Mouse (Mus musculus) kidney, postnatal 0 days (tissue): Measurements from ENCODE around the gene Ccdc162. TPM values are rescaled to one million over a fixed set of nuclear protein-coding genes. Genes with fewer than 3 reads are reported as not detected.

Experiments
- ATAC-seq: fragments of 200-750 bp; cut with Nextera tagmentation; replicated peaks from 2 replicates; pipeline ENCODE4 v1.8.0; 2017; ENCODE audit warnings: low read depth, moderate number of reproducible peaks, moderate TSS enrichment, moderate library complexity; ENCODE audit not compliant: low FRiP score
- DNase-seq: peaks from one replicate; pipeline ENCODE4 v3.0.0-alpha.2; 2016; ENCODE audit warnings: low spot score
- H3K27ac ChIP-seq: fragments of 300-500 bp; sonication (generic); 2 replicates; pipeline ENCODE4 v1.5.1; 2014; ENCODE audit warnings: mild to moderate bottlenecking
- H3K27me3 ChIP-seq: fragments of 300-500 bp; sonication (generic); 2 replicates; pipeline ENCODE4 v1.6.1; 2014; ENCODE audit warnings: low read length, mixed read lengths; ENCODE audit not compliant: insufficient read depth
- H3K36me3 ChIP-seq: fragments of 300-500 bp; sonication (generic); 2 replicates; pipeline ENCODE4 v1.6.1; 2014; ENCODE audit warnings: low read length, mixed read lengths; ENCODE audit not compliant: insufficient read depth
- H3K4me1 ChIP-seq: fragments of 300-500 bp; sonication (generic); replicated peaks from 2 replicates; pipeline ENCODE4 v1.6.1; 2014; ENCODE audit warnings: antibody characterized with exemption, low read length, mixed read lengths; ENCODE audit not compliant: insufficient read depth
- H3K4me2 ChIP-seq: fragments of 300-500 bp; sonication (generic); 2 replicates; pipeline ENCODE4 v1.6.1; 2014; ENCODE audit warnings: mild to moderate bottlenecking, low read length, moderate library complexity, mixed read lengths
- H3K4me3 ChIP-seq: fragments of 300-500 bp; sonication (generic); replicated peaks from 2 replicates; pipeline ENCODE4 v1.5.1; 2014; ENCODE audit warnings: low read depth, low read length
- H3K9ac ChIP-seq: fragments of 300-500 bp; sonication (generic); 2 replicates; pipeline ENCODE4 v1.6.1; 2014; ENCODE audit warnings: low read depth, low read length
- H3K9me3 ChIP-seq: fragments of 300-500 bp; sonication (generic); replicated peaks from 2 replicates; pipeline ENCODE4 v1.6.1; 2016; ENCODE audit warnings: low read length, inconsistent platforms, mixed read lengths
- CTCF ChIP-seq: IDR thresholded peaks from 2 replicates; pipeline ENCODE4 v1.5.1; 2016; ENCODE audit warnings: antibody characterized with exemption, low read depth, mild to moderate bottlenecking, moderate library complexity
- WGBS: fragments of 180-500 bp; shearing (Covaris S2); extraction: QIAGEN DNeasy Blood & Tissue Kit; methylation state at CpG from one replicate; pipeline ENCODE4 v1.1.7; 2014; 5-methylcytosine and 5-hydroxymethylcytosine counted together
- microRNA-seq: library from miRNA; unstranded; fragments of <30 nt; microRNA quantifications from one replicate; pipeline ENCODE4, GENCODE M21; 2016
- polyA plus RNA-seq: library from polyadenylated mRNA; unstranded; fragments of >200 nt; fragmentation: Nextera tagmentation; extraction: Ambion mirVana; gene quantifications from 2 replicates; pipeline ENCODE4 v1.2.1, GENCODE M21; 2015

Ccdc162 gene
- polyA plus RNA-seq, 1 experiment from 2014 or later, result 1.0 TPM

DNA sequence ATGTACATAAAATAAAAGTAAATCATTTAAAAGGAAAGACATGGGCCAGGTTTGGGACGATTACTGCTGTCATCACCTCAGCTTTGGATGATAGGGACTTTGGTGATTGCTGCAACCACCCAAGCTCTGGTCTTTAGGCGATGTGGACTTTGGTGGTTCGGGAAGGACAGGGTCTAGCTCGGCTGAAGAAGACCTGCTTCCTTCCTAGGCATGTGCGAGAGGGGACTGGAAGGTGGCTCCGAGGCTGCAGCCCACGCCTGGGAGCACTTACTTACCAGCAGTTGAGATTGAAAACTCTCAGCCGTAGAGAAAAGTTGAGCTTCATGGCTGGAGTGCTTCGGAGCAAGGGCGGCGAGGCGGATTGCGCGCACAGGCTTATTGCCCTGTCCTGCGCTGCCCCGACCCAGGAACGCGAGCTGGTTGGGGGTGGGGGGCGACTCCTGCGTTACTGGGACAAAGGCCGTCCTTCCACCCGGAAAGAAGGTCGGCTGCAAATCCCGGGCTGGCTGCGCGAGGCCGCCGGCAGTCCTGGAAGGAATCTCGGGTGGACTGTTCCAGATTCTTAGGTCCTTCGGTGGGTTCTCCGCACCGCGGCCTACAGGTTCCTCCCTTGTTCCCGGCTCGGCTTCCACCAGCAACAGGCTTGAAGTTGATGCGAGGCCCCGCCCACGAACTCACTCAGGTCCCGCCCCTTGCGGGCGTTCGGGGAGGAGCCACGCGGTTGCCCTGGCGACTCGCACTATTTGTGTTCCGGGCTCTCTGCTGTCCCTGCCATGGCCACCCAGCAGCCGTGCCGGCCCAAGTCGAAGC is 226.5 kb downstream of the Ccdc162 start, which contains the start of the genes Smpd2 and Ppil6:
Smpd2 (minus strand) TSS at position 662 of the 810 bp plus-strand sequence.
Ppil6 (plus strand) TSS at position 732 of the 810 bp plus-strand sequence.
- TF ChIP-seq CTCF, result peak; percentile 12
- WGBS, result under 1% methylated on average over 50 of the region's 50 CpGs
- Histone ChIP-seq H3K4me1 (peaks cover 13% of the 10 kb centered on the region), H3K4me2 (peak within 1 kb of the TSS; percentile 98), H3K36me3 (peaks cover 20% of the 10 kb centered on the region), H3K9me3 (no peaks in the 10 kb centered on the region), H3K9ac (peak within 1 kb of the TSS; percentile 69), H3K27me3 (no peaks in the 10 kb centered on the region), H3K27ac (peak within 1 kb of the TSS; percentile 84), H3K4me3 (peak within 1 kb of the TSS; percentile 62)
- ATAC-seq, result peak; percentile 91
- DNase-seq, result peak; percentile 97

DNA sequence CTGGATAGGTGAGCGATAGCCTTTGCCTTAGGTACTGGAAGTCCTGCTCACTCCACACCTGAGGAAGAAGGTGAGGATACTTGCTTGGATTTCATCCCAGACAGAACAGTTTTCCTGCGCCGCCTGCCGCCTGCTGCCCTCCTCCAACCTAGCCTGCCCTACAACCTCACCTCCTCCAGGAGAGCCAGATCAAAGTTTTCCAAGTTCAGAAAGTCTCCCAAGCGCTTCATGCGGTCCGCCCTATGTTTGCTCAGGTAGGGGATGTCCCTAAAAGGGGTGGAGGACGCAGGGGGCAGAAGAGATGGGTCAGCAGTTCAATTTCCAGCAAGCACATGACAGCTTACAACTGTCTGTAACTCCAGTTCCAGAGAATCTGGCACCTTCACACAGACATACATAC is 227.1 kb downstream of the Ccdc162 start:
- Histone ChIP-seq H3K36me3 (peaks cover 26% of the 10 kb centered on the region), H3K27me3 (no peaks in the 10 kb centered on the region), H3K4me2 (peak overlapping the region; percentile 98), H3K4me3 (peak overlapping the region; percentile 62), H3K27ac (peak overlapping the region; percentile 84; the same call in 1 of the 2 replicates), H3K4me1 (peaks cover 13% of the 10 kb centered on the region), H3K9ac (peak overlapping the region; percentile 69), H3K9me3 (no peaks in the 10 kb centered on the region)
- ATAC-seq, result peak; percentile 29; the same call in 1 of the 2 replicates
- peak; percentile 27; the same call in 1 of the 2 replicates for TF ChIP-seq CTCF
- DNase-seq, result peak; percentile 28
- 15% methylated on average over 8 of the region's 8 CpGs for WGBS

- peaks cover 13% of the 10 kb centered on the region for H3K4me1 ChIP-seq
- peak overlapping the region; percentile 62 for H3K4me3 ChIP-seq
- H3K9ac ChIP-seq, result peak overlapping the region; percentile 69
- DNase-seq (peak; percentile 22), ATAC-seq (no peak)
- peaks cover 31% of the 10 kb centered on the region for H3K36me3 ChIP-seq
- H3K9me3 ChIP-seq, result no peaks in the 10 kb centered on the region
- H3K27ac ChIP-seq, result no peak overlapping the region; the same call in 1 of the 2 replicates
- TF ChIP-seq CTCF, result no peak
- WGBS, result 32% methylated on average over 7 of the region's 7 CpGs
- H3K4me2 ChIP-seq, result peak overlapping the region; percentile 98
- H3K27me3 ChIP-seq, result no peaks in the 10 kb centered on the region
Observed at GRCm38 (mm10) chr10:41488877-41489276, 227.6 kb downstream of the Ccdc162 start.

Small RNA genes lying within 50 kb of the gene (microRNA-seq; reads per million reads assigned to microRNA genes)
- gene Mir3473b, result not detected

Other genes starting within 250 kb of the Ccdc162 start
- gene Mical1, start 240.3 kb downstream of the Ccdc162 start, polyA plus RNA-seq, result 19.6 and 19.9 TPM in 2 replicates
- gene Smpd2, start 226.3 kb downstream of the Ccdc162 start, polyA plus RNA-seq, result 70.4 and 79.8 TPM in 2 replicates
- 3.3 and 4.6 TPM in 2 replicates for gene Ppil6, start 226.2 kb downstream of the Ccdc162 start, polyA plus RNA-seq
- 184 and 193 TPM in 2 replicates for gene Cd164, start 197.2 kb downstream of the Ccdc162 start, polyA plus RNA-seq
- 10.1 and 10.9 TPM in 2 replicates for gene Cep57l1, start 93.2 kb upstream of the Ccdc162 start, polyA plus RNA-seq
- 35.3 and 36.1 TPM in 2 replicates for gene Sesn1, start 93.3 kb upstream of the Ccdc162 start, polyA plus RNA-seq